In the genomic region with DNA sequence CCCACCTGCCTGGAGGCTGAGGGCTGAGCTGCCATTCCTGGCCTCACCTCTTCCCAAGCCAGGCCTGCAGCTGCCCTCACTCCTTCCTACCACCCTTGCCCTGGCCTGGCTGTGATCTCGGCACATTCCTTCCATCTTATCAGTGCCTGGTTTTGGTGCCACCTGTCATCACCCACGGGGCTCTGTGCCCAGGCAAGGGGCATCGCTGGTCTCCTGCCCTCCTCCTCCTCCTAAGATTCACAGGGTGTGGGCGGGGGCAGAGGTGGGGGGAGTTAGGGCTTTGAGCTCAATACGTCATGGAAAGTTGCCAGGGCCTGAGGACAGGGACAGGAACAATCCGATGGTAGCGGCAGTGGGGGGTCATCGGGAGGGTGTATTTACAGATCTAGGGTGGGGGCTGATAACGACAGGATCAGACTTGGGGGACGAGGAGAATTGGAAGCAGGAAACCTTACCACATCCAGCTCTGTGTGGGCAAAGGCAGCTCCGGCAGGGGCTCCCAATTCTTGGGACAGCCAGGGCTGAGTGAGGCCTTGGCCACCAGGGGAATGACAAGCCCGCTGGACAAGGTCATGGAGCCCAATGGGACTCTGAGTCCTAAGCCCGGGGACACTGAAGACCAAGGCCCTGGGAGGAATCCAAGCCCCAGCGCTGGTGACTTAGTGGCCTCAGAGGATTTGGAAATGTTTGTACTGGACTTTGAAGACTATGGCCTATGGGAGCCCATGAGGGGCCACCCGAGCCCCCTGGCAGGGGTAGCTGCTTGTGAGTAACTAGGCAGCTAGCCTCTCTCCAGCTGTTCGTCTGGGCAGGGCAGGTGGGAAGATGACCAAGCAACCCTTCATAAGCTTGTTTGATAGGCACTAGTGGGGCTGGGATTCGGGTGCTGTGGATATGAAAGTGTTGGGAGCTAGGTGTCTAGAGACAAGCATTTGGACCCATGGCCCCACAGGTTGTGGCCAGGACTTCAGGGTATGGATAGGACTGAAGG, we compare ENCODE assay signal across 18 mouse cellular contexts. TPM values are rescaled to one million over a fixed set of nuclear protein-coding genes. Genes with fewer than 3 reads are reported as not detected.
DNase-seq lines count a peak whose midpoint lies in the region; ATAC-seq and TF ChIP-seq lines count a peak whose summit lies in the region.
"Had no signal": no experiment of that assay in that cellular context is flagged by ENCODE, and none has a peak within 500 bp of the region (broad histone marks: within the 10 kb centered on the region; RNA-seq: fewer than 3 reads in every experiment).

No protein-coding gene starts in this region.

- WGBS in liver, postnatal 0 days (ENCODE audit: insufficient replicate concordance), result 67% methylated on average over 17 of the region's 17 CpGs
- 74% methylated on average over 17 of the region's 17 CpGs for WGBS in liver, embryonic 11.5 days
- WGBS in heart, embryonic 12.5 days, result 54% methylated on average over 17 of the region's 17 CpGs
- 67% methylated on average over 17 of the region's 17 CpGs for WGBS in stomach, postnatal 0 days

- no peak overlapping the region for H3K4me3 ChIP-seq in liver, postnatal 0 days (ENCODE audit: low read depth, low read length)
- no peak overlapping the region for H3K4me3 ChIP-seq in liver, embryonic 11.5 days (ENCODE audit: low read depth, low read length)
- no peak overlapping the region for H3K4me3 ChIP-seq in heart, embryonic 12.5 days
- H3K4me3 ChIP-seq in stomach, postnatal 0 days (ENCODE audit: low read depth, low read length), result no peak overlapping the region
- H3K4me3 ChIP-seq: hindbrain, embryonic 10.5 days; kidney, embryonic 15.5 days; layer of hippocampus, adult 2 months; midbrain, embryonic 13.5 days had no signal

- peaks cover 35% of the 10 kb centered on the region for H3K27me3 ChIP-seq in liver, postnatal 0 days (ENCODE audit: insufficient read depth, low read length)
- peaks cover 26% of the 10 kb centered on the region for H3K27me3 ChIP-seq in liver, embryonic 11.5 days (replicated peaks; ENCODE audit: control insufficient read depth, insufficient read depth, low read length)
- H3K27me3 ChIP-seq in heart, embryonic 12.5 days (replicated peaks), result no peaks in the 10 kb centered on the region
- no peaks in the 10 kb centered on the region for H3K27me3 ChIP-seq in stomach, postnatal 0 days (ENCODE audit: control insufficient read depth, insufficient read depth, low read length)
- H3K27me3 ChIP-seq: midbrain, embryonic 13.5 days had no signal

- no peaks in the 10 kb centered on the region for H3K9me3 ChIP-seq in liver, postnatal 0 days (ENCODE audit: low read length)
- H3K9me3 ChIP-seq in liver, embryonic 11.5 days (ENCODE audit: control insufficient read depth, low read length), result no peaks in the 10 kb centered on the region
- H3K9me3 ChIP-seq in heart, embryonic 12.5 days (replicated peaks), result no peaks in the 10 kb centered on the region
- no peaks in the 10 kb centered on the region for H3K9me3 ChIP-seq in stomach, postnatal 0 days (ENCODE audit: control insufficient read depth, low read length)
- H3K9me3 ChIP-seq: hindbrain, embryonic 10.5 days; kidney, embryonic 15.5 days; midbrain, embryonic 13.5 days had no signal

- H3K4me2 ChIP-seq in liver, postnatal 0 days (ENCODE audit: low read depth, low read length), result no peak overlapping the region
- no peak overlapping the region for H3K4me2 ChIP-seq in liver, embryonic 11.5 days
- H3K4me2 ChIP-seq in heart, embryonic 12.5 days, result 0 out of 2 replicates have a peak overlapping the region, but pooled peaks have one; percentile 6
- no peak overlapping the region for H3K4me2 ChIP-seq in stomach, postnatal 0 days (replicated peaks; ENCODE audit: low read depth)
- H3K4me2 ChIP-seq: kidney, embryonic 15.5 days; midbrain, embryonic 13.5 days had no signal

- ATAC-seq in liver, postnatal 0 days, result no peak
- ATAC-seq in liver, embryonic 11.5 days (replicated peaks; ENCODE audit: low FRiP score), result no peak
- ATAC-seq in heart, embryonic 12.5 days (ENCODE audit: insufficient number of reproducible peaks, low FRiP score), result no peak
- no peak for ATAC-seq in stomach, postnatal 0 days (ENCODE audit: low FRiP score, low TSS enrichment)
- ATAC-seq: forebrain, embryonic 16.5 days; midbrain, embryonic 13.5 days had no signal

- no peaks in the 10 kb centered on the region for H3K36me3 ChIP-seq in liver, postnatal 0 days (replicated peaks; ENCODE audit: insufficient read depth, low read length)
- H3K36me3 ChIP-seq in liver, embryonic 11.5 days (ENCODE audit: control insufficient read depth, insufficient read depth, low read length), result peaks cover 8% of the 10 kb centered on the region
- H3K36me3 ChIP-seq in heart, embryonic 12.5 days, result peaks cover 54% of the 10 kb centered on the region
- no peaks in the 10 kb centered on the region; the same call in 1 of the 2 replicates for H3K36me3 ChIP-seq in stomach, postnatal 0 days (ENCODE audit: control insufficient read depth, insufficient read depth, low read length)

- no peak for TF ChIP-seq CTCF in liver, postnatal 0 days (IDR thresholded peaks at IDR 0.05; ENCODE audit: low read depth)
- TF ChIP-seq CTCF in stomach, postnatal 0 days (IDR thresholded peaks at IDR 0.05; ENCODE audit: low read depth), result no peak

- H3K4me1 ChIP-seq in liver, postnatal 0 days (ENCODE audit: insufficient read depth), result peaks cover 3% of the 10 kb centered on the region
- H3K4me1 ChIP-seq in liver, embryonic 11.5 days (replicated peaks; ENCODE audit: control insufficient read depth, insufficient read depth, low read length), result no peaks in the 10 kb centered on the region
- peaks cover 39% of the 10 kb centered on the region for H3K4me1 ChIP-seq in heart, embryonic 12.5 days (replicated peaks)
- no peaks in the 10 kb centered on the region for H3K4me1 ChIP-seq in stomach, postnatal 0 days (replicated peaks; ENCODE audit: control insufficient read depth, insufficient read depth)

- intact Hi-C loops in heart, postnatal 36 days (cut with DNase I), result loop anchor here (2.0 kb wide), 1 partner anchor 43 kb away; a partner anchor contains a TSS

- no peak for TF ChIP-seq EP300 in liver, postnatal 0 days (IDR thresholded peaks at IDR 0.05; ENCODE audit: low read depth)
- TF ChIP-seq EP300 in stomach, postnatal 0 days (optimal IDR thresholded peaks at IDR 0.05), result no peak

- H3K9ac ChIP-seq in liver, postnatal 0 days (replicated peaks), result no peak overlapping the region
- H3K9ac ChIP-seq in liver, embryonic 11.5 days (ENCODE audit: low read depth, low read length), result no peak overlapping the region
- no peak overlapping the region; the same call in 1 of the 2 replicates for H3K9ac ChIP-seq in heart, embryonic 12.5 days
- no peak overlapping the region for H3K9ac ChIP-seq in stomach, postnatal 0 days (ENCODE audit: low read length)
- H3K9ac ChIP-seq: kidney, embryonic 15.5 days; midbrain, embryonic 13.5 days had no signal

- no peak overlapping the region for H3K27ac ChIP-seq in liver, postnatal 0 days (ENCODE audit: low read depth)
- H3K27ac ChIP-seq in liver, embryonic 11.5 days (ENCODE audit: low read depth, low read length), result no peak overlapping the region
- H3K27ac ChIP-seq in heart, embryonic 12.5 days (ENCODE audit: poor library complexity, severe bottlenecking), result no peak overlapping the region; the same call in 1 of the 2 replicates
- H3K27ac ChIP-seq in stomach, postnatal 0 days (replicated peaks), result no peak overlapping the region
- H3K27ac ChIP-seq: hindbrain, embryonic 10.5 days; kidney, embryonic 15.5 days; layer of hippocampus, adult 2 months; macrophage; midbrain, embryonic 13.5 days had no signal

- DNase-seq in liver, postnatal 0 days, result peak; percentile 12
- DNase-seq in liver, embryonic 11.5 days (ENCODE audit: low spot score), result no peak
- peak; percentile 90 for DNase-seq in adrenal gland, postnatal 14 days
- peak; percentile 54 to 64 for DNase-seq in heart, postnatal 36 days
- DNase-seq in kidney, postnatal 4 days, result no peak
- DNase-seq in stomach, postnatal 0 days (ENCODE audit: low spot score), result no peak
- no peak for DNase-seq in ovary, postnatal 36 days (ENCODE audit: low spot score)
- DNase-seq: cerebellum, adult 18-20 months; lung, adult 2 months; thymus, adult 2 months had no signal

RNA-seq across cellular contexts. Expression of a gene that starts 3.5 kb away (rescaled TPM):
- polyA plus RNA-seq in liver, postnatal 0 days (2015; fragmentation: Nextera tagmentation; extraction: Ambion mirVana), result 0.40 and 0.42 TPM in 2 replicates
- 5.2 and 5.4 TPM in 2 replicates for polyA plus RNA-seq in liver, embryonic 11.5 days (2014; fragmentation: Nextera tagmentation; extraction: Ambion mirVana)
- 67.4 and 89.2 TPM in 2 replicates for total RNA-seq in adrenal gland, postnatal 14 days (2021)
- polyA plus RNA-seq in heart, embryonic 12.5 days (2016; fragmentation: Nextera tagmentation; extraction: Ambion mirVana), result 32.6 and 35.7 TPM in 2 replicates
- total RNA-seq in heart, postnatal 36 days (2021), result 100 to 1,000 TPM; 233 to 249 TPM
- polyA plus RNA-seq in stomach, postnatal 0 days (2015; fragmentation: Nextera tagmentation; extraction: Ambion mirVana), result 7.1 and 7.9 TPM in 2 replicates
- total RNA-seq: MEL had no signal

RNA-seq across cellular contexts. Expression of a gene that starts 28.3 kb away (rescaled TPM):
- polyA plus RNA-seq in liver, postnatal 0 days (2015; fragmentation: Nextera tagmentation; extraction: Ambion mirVana), result 3.3 TPM in 2 replicates
- 15.4 and 15.6 TPM in 2 replicates for polyA plus RNA-seq in liver, embryonic 11.5 days (2014; fragmentation: Nextera tagmentation; extraction: Ambion mirVana)
- total RNA-seq in adrenal gland, postnatal 14 days (2021), result 15.4 and 21.7 TPM in 2 replicates
- 20.5 and 20.9 TPM in 2 replicates for polyA plus RNA-seq in heart, embryonic 12.5 days (2016; fragmentation: Nextera tagmentation; extraction: Ambion mirVana)
- total RNA-seq in heart, postnatal 36 days (2021), result 10 to 100 TPM in 1 of 2 experiments, 1 to 10 TPM in 1; 9.2 to 14.1 TPM
- 6.7 and 6.8 TPM in 2 replicates for polyA plus RNA-seq in stomach, postnatal 0 days (2015; fragmentation: Nextera tagmentation; extraction: Ambion mirVana)

RNA-seq across cellular contexts. Expression of a gene that starts 42.7 kb away (rescaled TPM):
- polyA plus RNA-seq in liver, postnatal 0 days (2015; fragmentation: Nextera tagmentation; extraction: Ambion mirVana), result 0.33 and 0.36 TPM in 2 replicates
- polyA plus RNA-seq in liver, embryonic 11.5 days (2014; fragmentation: Nextera tagmentation; extraction: Ambion mirVana), result 0.84 and 1.4 TPM in 2 replicates
- 85.9 and 116 TPM in 2 replicates for total RNA-seq in adrenal gland, postnatal 14 days (2021)
- 7.5 and 9.2 TPM in 2 replicates for polyA plus RNA-seq in heart, embryonic 12.5 days (2016; fragmentation: Nextera tagmentation; extraction: Ambion mirVana)
- total RNA-seq in heart, postnatal 36 days (2021), result 1 to 10 TPM; 3.6 TPM
- polyA plus RNA-seq in stomach, postnatal 0 days (2015; fragmentation: Nextera tagmentation; extraction: Ambion mirVana), result 4.7 and 6.1 TPM in 2 replicates
- total RNA-seq: MEL had no signal
- polyA plus RNA-seq: macrophage had no signal

RNA-seq across cellular contexts. Expression of a gene that starts 43.3 kb away (rescaled TPM):
- polyA plus RNA-seq in liver, postnatal 0 days (2015; fragmentation: Nextera tagmentation; extraction: Ambion mirVana), result 3.4 and 4.5 TPM in 2 replicates
- polyA plus RNA-seq in liver, embryonic 11.5 days (2014; fragmentation: Nextera tagmentation; extraction: Ambion mirVana), result 42.5 and 45.6 TPM in 2 replicates
- 98.3 and 99.4 TPM in 2 replicates for total RNA-seq in adrenal gland, postnatal 14 days (2021)
- 137 and 147 TPM in 2 replicates for polyA plus RNA-seq in heart, embryonic 12.5 days (2016; fragmentation: Nextera tagmentation; extraction: Ambion mirVana)
- total RNA-seq in heart, postnatal 36 days (2021), result 100 to 1,000 TPM; 130 to 136 TPM
- 17.9 and 21.2 TPM in 2 replicates for polyA plus RNA-seq in stomach, postnatal 0 days (2015; fragmentation: Nextera tagmentation; extraction: Ambion mirVana)
- polyA plus RNA-seq: macrophage had no signal

Comparison
In these comparisons a context has a peak if more than half of its experiments do, and no peak if none do; other contexts are left out.
1. DNase-seq: peak in liver, postnatal 0 days (single experiment), adrenal gland, postnatal 14 days (single experiment) and heart, postnatal 36 days (2 of 2); none in liver, embryonic 11.5 days (single experiment), kidney, postnatal 4 days (0 of 2), stomach, postnatal 0 days (single experiment) and ovary, postnatal 36 days (single experiment).